Mouse (Mus musculus): ENCODE measurements around the gene Mecr. TPM values are rescaled to one million over a fixed set of nuclear protein-coding genes. Genes with fewer than 3 reads are reported as not detected.
A peak's percentile ranks its signal among the peaks of the same experiment; 100 is the strongest.
"Not testable (repeated sequence)": the region's sequence is repeated elsewhere in the genome, so short reads cannot be mapped to it uniquely, and the experiment has no call there.

Gene Mecr
- 16.7 and 20.8 TPM in 2 replicates for polyA plus RNA-seq (2011; ENCODE audit: insufficient read length, low read depth, missing spikeins)

GRCm38 (mm10) chr4:131843290-131843743 lies at the start of gene Mecr:
Gene Mecr, plus strand, starts transcription at chr4:131843470.
- H3K4me3 ChIP-seq (ENCODE audit: insufficient read depth, low read length), result peak within 1 kb of the TSS; percentile 80
- no peak within 1 kb of the TSS for H3K27ac ChIP-seq (ENCODE audit: insufficient read depth, low read length)
- TF ChIP-seq POLR2A (IDR thresholded peaks at IDR 0.05; ENCODE audit: low read depth, low read length) (no peak; the same call in 1 of the 2 replicates), CTCF (IDR thresholded peaks at IDR 0.05; ENCODE audit: borderline replicate concordance, insufficient read depth, low read length) (no peak)
- H3K4me1 ChIP-seq (ENCODE audit: control insufficient read depth, insufficient read depth, low read length), result peaks cover 3% of the 10 kb centered on the region; the same call in 1 of the 2 replicates

DNA sequence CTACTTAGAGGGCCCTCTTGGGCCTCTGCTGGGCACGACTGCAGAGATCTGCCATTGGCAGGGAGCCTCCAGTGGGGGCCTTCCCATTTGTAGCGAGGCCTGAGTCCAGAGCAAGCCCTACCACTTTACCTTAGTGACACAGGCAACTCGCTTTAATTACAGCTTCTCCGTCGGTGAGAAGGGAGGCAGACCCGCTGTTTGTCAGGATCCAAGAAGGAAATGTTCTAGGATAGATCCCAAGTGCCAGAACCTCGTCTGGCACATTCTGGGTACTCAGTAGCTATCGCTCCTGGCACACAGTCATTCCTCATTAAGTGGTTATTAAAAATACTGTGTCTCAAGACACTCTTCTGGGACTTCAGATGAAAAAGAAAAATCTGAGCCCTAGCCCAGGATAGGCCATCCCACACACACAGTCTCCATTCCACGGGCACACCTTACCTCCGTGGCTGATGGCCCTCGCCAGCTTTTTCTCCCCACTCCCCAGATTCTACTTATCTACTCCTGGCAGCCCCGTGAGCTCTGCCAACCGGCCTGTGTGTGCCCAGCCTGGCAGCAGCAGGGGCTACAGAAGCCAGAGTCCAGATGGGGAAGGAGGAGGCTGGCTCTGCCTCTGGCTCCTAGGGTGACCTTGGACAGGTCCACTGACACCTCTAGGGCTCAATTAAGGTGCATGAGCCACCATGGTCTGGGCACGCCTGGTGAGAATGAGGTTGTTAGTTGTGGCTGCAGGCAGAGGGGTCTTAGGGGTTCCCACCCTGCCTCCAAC lies 46.8 kb upstream of the Mecr start:
- H3K4me1 ChIP-seq (ENCODE audit: control insufficient read depth, insufficient read depth, low read length), result no peaks in the 10 kb centered on the region
- H3K27ac ChIP-seq (ENCODE audit: insufficient read depth, low read length), result no peak overlapping the region
- H3K4me3 ChIP-seq (ENCODE audit: insufficient read depth, low read length), result no peak overlapping the region
- no peak for TF ChIP-seq CTCF (IDR thresholded peaks at IDR 0.05; ENCODE audit: borderline replicate concordance, insufficient read depth, low read length)
- TF ChIP-seq POLR2A (IDR thresholded peaks at IDR 0.05; ENCODE audit: low read depth, low read length), result no peak

- TF ChIP-seq POLR2A (IDR thresholded peaks at IDR 0.05; ENCODE audit: low read depth, low read length) (no peak), CTCF (IDR thresholded peaks at IDR 0.05; ENCODE audit: borderline replicate concordance, insufficient read depth, low read length) (no peak)
- no peak overlapping the region for H3K27ac ChIP-seq (ENCODE audit: insufficient read depth, low read length)
- H3K4me1 ChIP-seq (ENCODE audit: control insufficient read depth, insufficient read depth, low read length), result no peaks in the 10 kb centered on the region
- no peak overlapping the region for H3K4me3 ChIP-seq (ENCODE audit: insufficient read depth, low read length)
These were observed 45.8 kb upstream of the Mecr start for GRCm38 (mm10) chr4:131797483-131797882.

GRCm38 (mm10) chr4:131797920-131798319 lies 45.4 kb upstream of the Mecr start:
- Histone ChIP-seq H3K4me1 (ENCODE audit: control insufficient read depth, insufficient read depth, low read length) (no peaks in the 10 kb centered on the region), H3K27ac (ENCODE audit: insufficient read depth, low read length) (no peak overlapping the region), H3K4me3 (ENCODE audit: insufficient read depth, low read length) (no peak overlapping the region)
- TF ChIP-seq CTCF (IDR thresholded peaks at IDR 0.05; ENCODE audit: borderline replicate concordance, insufficient read depth, low read length) (no peak), POLR2A (IDR thresholded peaks at IDR 0.05; ENCODE audit: low read depth, low read length) (no peak)

DNA sequence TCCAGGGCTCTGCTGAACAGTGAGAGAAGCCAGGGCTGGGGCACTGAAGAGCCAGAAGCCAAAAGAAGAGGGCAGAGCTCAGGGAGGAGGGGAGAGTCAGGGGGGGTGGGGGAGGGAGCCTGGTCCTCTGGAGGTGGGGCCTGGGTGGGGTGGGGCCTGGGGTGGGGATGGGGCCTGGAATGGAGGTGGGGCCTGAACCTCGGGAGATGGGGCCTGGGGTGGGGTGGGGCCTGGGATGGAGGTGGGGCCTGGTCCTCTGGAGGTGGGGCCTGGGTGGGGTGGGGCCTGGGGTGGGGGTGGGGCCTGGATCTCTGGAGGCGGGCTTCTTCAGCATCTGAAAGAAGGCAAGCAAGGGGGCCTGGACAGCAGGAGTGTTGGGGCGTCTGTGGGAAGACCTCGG lies 44.3 kb upstream of the Mecr start:
- Histone ChIP-seq H3K4me3 (ENCODE audit: insufficient read depth, low read length) (no peak overlapping the region), H3K4me1 (ENCODE audit: control insufficient read depth, insufficient read depth, low read length) (no peaks in the 10 kb centered on the region), H3K27ac (ENCODE audit: insufficient read depth, low read length) (no peak overlapping the region)
- TF ChIP-seq POLR2A (IDR thresholded peaks at IDR 0.05; ENCODE audit: low read depth, low read length) (no peak), CTCF (IDR thresholded peaks at IDR 0.05; ENCODE audit: borderline replicate concordance, insufficient read depth, low read length) (no peak)

- Histone ChIP-seq H3K4me1 (ENCODE audit: control insufficient read depth, insufficient read depth, low read length) (no peaks in the 10 kb centered on the region), H3K4me3 (ENCODE audit: insufficient read depth, low read length) (no peak overlapping the region), H3K27ac (ENCODE audit: insufficient read depth, low read length) (no peak overlapping the region)
- TF ChIP-seq POLR2A (IDR thresholded peaks at IDR 0.05; ENCODE audit: low read depth, low read length), result no peak
- no peak for TF ChIP-seq CTCF (IDR thresholded peaks at IDR 0.05; ENCODE audit: borderline replicate concordance, insufficient read depth, low read length)
These were observed 39.4 kb upstream of the Mecr start for GRCm38 (mm10) chr4:131803846-131804245.

DNA sequence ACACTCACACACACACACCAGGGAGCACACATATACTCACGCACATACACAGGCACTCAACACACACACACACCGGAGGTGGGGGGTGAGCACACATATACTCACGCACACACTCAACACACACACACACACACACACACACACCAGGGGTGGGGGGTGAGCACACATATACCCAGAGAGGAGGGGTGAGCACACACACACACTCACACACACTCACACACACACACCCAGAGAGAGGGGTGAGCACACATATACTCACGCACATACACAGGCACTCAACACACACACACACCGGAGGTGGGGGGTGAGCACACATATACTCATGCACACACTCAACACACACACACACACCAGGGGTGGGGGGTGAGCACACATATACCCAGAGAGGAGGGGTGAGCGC lies 38.5 kb upstream of the Mecr start:
- not testable (repeated sequence) for H3K4me3 ChIP-seq (ENCODE audit: insufficient read depth, low read length); H3K27ac ChIP-seq (ENCODE audit: insufficient read depth, low read length); H3K4me1 ChIP-seq (ENCODE audit: control insufficient read depth, insufficient read depth, low read length)

GRCm38 (mm10) chr4:131805255-131805654 lies 38.0 kb upstream of the Mecr start:
- H3K4me1 ChIP-seq (ENCODE audit: control insufficient read depth, insufficient read depth, low read length), result no peaks in the 10 kb centered on the region
- no peak overlapping the region for H3K4me3 ChIP-seq (ENCODE audit: insufficient read depth, low read length)
- TF ChIP-seq POLR2A (IDR thresholded peaks at IDR 0.05; ENCODE audit: low read depth, low read length), result no peak
- TF ChIP-seq CTCF (IDR thresholded peaks at IDR 0.05; ENCODE audit: borderline replicate concordance, insufficient read depth, low read length), result no peak
- no peak overlapping the region for H3K27ac ChIP-seq (ENCODE audit: insufficient read depth, low read length)

GRCm38 (mm10) chr4:131812458-131812857 lies 30.8 kb upstream of the Mecr start:
- TF ChIP-seq POLR2A (IDR thresholded peaks at IDR 0.05; ENCODE audit: low read depth, low read length) (no peak), CTCF (IDR thresholded peaks at IDR 0.05; ENCODE audit: borderline replicate concordance, insufficient read depth, low read length) (no peak)
- H3K4me1 ChIP-seq (ENCODE audit: control insufficient read depth, insufficient read depth, low read length), result no peaks in the 10 kb centered on the region

DNA sequence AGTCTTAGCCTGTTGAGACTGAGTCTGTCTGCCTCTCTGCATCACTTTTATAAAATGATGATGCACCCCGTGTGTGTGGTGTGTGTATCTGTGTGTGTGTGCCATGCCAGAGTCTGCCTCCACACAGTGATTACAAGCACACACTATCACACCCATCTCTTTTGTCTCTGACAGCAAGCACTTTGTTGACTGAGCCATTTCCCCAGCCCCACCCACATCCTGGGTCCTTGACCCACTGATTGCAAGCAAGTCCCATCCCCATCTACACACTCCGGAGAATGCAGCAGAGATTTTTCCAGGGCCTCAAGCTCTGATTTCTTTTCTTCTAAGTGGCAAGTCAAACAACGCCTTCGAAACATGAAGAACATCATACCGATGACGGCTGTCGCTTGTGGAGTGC lies 29.5 kb upstream of the Mecr start:
- H3K4me1 ChIP-seq (ENCODE audit: control insufficient read depth, insufficient read depth, low read length), result no peaks in the 10 kb centered on the region
- no peak for TF ChIP-seq POLR2A (IDR thresholded peaks at IDR 0.05; ENCODE audit: low read depth, low read length)
- no peak for TF ChIP-seq CTCF (IDR thresholded peaks at IDR 0.05; ENCODE audit: borderline replicate concordance, insufficient read depth, low read length)

More at GRCm38 (mm10) chr4:131812458-131812857, 30.8 kb upstream of the Mecr start:
- Histone ChIP-seq H3K27ac (ENCODE audit: insufficient read depth, low read length) (no peak overlapping the region), H3K4me3 (ENCODE audit: insufficient read depth, low read length) (no peak overlapping the region)

More for the DNA sequence above, 29.5 kb upstream of the Mecr start:
- H3K27ac ChIP-seq (ENCODE audit: insufficient read depth, low read length), result no peak overlapping the region
- no peak overlapping the region for H3K4me3 ChIP-seq (ENCODE audit: insufficient read depth, low read length)
